Mouse (Mus musculus) ES-CJ7 (cell line): ENCODE results near the gene Hcfc2.

ENCODE experiments used
- DNase-seq: peaks from one replicate; pipeline ENCODE4 v3.0.0; 2011; ENCODE audit warnings: low read depth, low spot score

Hcfc2 gene

DNA sequence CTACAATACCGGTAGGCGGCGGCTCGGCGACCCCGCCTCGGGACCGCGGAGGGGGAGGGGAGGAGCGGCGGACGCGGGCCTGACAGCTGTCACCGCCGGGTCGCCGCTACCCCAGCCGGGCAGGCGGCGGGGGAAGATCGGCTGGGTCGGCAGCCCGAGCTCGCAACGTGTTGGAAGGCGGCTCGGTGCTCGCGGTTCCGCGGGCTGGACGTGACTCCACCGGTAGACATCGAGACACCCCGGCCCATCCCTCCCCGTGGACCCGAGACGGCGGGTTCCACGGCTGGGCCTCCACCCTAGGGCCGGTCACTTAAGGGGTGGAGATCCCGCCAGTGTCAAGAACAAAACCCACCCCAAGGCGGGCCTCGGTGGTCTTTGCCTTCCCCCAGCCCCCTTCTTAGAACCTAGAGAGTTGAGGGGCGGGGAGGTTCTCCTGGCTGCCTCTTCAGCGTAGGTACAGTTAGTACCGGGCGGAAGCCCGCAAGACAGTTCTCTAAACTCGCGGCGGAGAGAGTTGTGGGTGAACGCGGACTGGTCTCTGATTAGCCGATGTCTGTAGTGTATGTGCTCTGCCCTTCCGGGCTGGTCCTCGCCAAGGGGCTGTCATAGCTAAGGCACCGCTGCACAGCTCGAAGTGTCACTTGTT is 3.5 kb downstream of the Hcfc2 start:
- DNase-seq, result peak; percentile 11

DNA sequence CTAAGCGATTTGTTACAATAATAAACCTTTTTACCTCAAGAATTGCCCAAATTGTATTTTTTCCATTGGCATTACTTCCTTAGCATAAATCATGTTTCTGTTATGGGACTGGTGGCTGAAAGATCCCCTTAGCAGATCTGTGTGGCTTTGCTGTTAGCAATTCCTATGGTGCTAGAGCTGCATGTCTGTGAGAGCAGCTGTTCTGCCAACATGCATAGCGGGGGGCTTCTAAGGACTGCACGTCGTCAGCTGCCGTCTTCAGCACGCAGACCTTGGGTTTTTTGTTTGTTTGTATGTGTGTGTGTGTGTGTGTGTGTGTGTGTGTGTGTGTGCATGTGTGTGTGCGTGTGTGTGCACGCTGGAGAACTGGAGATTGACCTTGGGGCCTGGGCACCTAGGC is 45.4 kb downstream of the Hcfc2 start:
- DNase-seq, result no peak

GRCm38 (mm10) chr10:82741876-82742275 is 45.9 kb downstream of the Hcfc2 start:
- DNase-seq, result no peak

- no peak for DNase-seq
Observed at GRCm38 (mm10) chr10:82742578-82742977, 46.6 kb downstream of the Hcfc2 start.

DNA sequence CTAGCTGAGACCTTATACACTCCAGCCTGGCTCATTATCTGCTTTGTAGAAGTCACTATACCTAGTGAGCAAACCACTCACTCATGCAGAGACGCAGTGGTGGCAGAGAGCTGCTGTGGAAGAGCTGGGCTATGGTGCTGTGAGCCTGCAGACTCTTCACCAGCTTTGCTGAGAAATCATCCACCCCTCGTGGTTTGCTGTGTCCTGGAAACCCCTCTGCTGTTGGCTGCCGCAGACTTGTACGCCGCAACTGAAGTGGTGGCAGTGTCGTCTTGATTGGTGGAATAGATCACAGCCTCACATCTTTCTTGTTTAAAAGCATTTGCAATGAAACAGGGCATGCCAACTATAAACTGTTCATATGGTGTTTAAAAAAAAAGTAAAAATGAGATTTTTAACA is 48.3 kb downstream of the Hcfc2 start:
- no peak for DNase-seq

DNA sequence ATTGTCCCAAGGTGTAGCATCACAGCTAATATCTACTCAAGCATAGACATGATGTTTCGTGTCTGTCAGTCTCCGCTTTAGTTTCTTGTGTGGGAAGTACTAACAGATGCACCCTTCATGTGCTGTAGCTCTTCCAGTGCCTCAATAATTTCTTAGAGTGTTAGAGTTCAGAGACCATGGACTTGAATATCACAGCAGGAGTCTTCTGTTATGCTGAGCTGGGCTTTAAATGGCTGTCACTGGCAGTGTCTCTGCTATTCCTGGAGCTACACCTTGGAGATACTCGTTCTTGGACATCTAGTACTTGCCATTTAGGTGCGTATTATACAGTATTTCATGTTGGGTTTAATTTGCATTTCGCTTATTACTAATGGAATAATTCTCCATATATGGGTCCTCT is 49.3 kb downstream of the Hcfc2 start:
- peak; percentile 36 for DNase-seq

- DNase-seq, result peak; percentile 41
Observed at GRCm38 (mm10) chr10:82746988-82747850, 51.3 kb downstream of the Hcfc2 start.

DNA sequence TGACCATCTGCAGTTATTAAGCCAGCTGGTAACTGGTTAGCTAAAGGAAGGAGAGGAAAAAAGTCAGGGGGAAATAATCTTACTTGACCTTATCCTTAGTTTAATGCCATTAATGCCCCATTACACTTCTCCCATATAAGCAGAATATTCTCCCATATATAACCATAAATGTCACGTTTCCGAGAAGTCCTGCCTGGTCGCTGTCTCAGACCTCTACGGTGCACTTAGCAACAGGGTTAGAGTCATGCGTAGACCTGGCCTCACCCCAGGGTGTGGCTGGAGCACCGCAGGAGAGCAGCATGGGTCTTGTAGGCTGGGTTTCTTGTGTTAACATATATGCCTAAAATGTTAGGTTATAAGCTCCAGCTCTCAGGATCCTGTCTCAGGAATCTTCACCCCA is 54.8 kb downstream of the Hcfc2 start:
- no peak for DNase-seq

DNA sequence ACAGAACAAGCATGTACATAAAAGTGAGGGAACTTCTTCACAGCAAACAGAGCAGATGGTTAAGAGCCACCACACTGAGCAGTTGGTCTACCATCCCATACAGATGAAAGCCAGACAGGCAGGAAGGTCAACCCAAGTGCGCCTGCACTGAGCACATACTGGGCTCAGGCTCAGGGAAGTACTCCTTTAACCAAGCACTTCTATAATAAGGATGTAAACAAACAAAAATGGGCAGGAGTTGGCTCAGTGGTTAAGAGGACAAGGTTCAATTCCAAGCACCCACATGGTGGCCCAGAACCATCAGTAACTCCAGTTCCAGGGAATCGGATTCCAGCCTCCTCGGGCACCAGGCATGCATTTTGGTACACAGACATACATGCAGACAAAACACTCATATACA is 57.0 kb downstream of the Hcfc2 start:
- DNase-seq, result no peak

DNA sequence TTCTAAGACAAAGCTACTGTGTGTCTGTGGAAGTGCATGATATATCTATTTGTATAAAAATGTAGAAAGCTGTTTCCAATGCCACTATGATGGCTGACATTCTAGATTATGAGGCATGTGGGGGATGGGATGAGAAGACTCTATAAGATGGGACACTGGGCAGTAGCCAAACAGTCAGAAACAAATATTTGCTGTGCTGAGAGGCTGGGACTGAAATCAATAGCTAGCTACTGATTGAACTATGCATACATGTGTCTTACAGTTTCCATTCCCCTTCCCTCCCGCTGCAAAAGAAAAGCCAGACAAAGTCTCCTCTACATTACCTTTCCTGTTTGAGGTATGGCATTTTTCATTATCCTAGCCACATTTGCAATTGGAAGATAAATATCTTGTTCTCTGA is 58.7 kb downstream of the Hcfc2 start:
- no peak for DNase-seq

DNA sequence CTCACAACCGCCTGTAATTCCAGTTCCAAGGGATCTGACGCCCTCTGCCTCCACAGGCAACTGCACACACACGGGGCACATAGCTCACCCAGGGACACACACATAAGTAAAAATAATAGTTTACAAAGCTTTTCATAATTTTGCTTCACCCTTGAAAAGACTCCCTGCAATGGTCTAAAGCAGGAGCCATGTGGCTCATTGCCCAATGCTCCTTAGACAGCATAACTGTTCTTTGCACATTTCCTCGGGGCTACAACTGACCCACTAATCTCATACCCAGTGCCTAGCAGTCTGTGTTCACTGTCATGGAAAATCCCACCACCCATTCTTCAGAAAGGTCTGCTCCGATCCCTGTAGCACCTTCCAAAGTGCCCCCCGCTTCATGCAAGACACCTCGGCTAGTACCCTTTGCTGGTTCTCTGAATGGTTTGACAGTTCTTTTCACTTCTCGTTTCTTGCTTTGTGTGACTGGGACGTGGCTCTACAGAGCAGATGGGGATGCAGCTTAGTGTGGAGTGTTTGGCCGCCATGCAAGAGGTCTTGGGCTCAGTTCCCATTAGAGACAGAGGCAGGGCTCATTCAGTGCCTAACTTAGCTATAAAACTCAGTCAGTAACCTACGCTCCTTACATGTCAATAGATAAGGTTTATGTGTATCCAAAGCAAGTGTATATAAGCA is 59.4 kb downstream of the Hcfc2 start:
- no peak for DNase-seq

DNA sequence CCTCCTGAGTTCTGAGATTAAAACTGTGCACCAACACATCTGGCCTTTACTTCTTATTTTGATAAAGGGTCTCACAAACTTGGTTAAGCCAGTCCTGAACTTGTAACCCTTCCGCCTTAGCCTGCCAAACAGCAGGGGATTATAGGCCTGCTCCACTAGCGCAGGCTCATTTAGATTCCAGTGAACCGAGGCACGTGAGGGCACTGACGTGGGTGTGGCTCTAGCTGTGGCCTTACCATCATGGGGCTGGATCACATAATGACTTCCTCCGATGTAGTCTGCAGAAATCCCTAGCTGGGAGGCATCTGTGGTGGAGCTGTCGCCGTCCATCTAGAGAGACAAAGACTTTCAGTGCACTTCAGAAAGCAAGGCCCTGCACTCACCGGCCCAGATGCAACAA is 60.5 kb downstream of the Hcfc2 start:
- DNase-seq, result peak; percentile 49

DNA sequence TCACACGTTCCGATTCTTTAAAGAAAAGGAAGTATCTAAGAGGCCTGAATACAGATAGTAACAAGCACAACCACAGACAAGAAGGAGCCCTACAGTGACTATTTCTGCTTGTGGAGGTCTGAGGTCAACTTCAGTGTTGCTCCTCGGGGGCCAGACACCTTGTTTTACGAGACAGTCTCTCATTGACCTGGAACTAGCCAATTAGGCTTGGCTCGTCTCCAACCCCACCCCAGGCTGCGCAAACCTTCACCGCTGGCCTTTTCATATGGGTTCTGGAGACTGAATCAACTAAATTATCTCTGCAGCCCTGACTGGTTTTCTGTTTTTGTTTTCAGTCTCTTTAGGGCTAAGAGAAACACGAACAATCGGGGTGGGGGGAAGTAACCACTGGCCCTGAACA is 61.4 kb downstream of the Hcfc2 start:
- no peak for DNase-seq

DNA sequence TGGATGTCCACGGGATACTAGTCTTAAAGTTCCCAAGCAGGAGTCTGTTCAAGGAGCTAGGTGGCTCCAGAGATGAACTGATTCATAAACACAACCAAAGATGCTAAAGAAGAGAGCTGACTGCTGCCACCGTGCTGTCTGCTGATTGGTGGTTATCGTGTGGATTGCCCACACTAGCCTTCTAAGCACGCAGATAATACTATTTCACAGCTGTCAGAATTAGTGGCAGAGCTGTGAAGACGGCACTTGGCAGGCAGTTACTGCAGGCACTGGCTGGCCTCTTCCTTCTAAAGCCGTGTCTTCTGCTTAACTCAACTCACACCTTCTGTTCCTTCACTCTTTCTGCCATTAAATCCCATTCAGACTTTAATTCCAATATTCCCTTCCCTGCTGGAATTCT is 62.4 kb downstream of the Hcfc2 start:
- no peak for DNase-seq

GRCm38 (mm10) chr10:82758878-82759277 is 62.9 kb downstream of the Hcfc2 start:
- no peak for DNase-seq

GRCm38 (mm10) chr10:82759706-82760105 is 63.7 kb downstream of the Hcfc2 start:
- no peak for DNase-seq

- no peak for DNase-seq
Observed at GRCm38 (mm10) chr10:82761037-82761811, 65.3 kb downstream of the Hcfc2 start.

DNA sequence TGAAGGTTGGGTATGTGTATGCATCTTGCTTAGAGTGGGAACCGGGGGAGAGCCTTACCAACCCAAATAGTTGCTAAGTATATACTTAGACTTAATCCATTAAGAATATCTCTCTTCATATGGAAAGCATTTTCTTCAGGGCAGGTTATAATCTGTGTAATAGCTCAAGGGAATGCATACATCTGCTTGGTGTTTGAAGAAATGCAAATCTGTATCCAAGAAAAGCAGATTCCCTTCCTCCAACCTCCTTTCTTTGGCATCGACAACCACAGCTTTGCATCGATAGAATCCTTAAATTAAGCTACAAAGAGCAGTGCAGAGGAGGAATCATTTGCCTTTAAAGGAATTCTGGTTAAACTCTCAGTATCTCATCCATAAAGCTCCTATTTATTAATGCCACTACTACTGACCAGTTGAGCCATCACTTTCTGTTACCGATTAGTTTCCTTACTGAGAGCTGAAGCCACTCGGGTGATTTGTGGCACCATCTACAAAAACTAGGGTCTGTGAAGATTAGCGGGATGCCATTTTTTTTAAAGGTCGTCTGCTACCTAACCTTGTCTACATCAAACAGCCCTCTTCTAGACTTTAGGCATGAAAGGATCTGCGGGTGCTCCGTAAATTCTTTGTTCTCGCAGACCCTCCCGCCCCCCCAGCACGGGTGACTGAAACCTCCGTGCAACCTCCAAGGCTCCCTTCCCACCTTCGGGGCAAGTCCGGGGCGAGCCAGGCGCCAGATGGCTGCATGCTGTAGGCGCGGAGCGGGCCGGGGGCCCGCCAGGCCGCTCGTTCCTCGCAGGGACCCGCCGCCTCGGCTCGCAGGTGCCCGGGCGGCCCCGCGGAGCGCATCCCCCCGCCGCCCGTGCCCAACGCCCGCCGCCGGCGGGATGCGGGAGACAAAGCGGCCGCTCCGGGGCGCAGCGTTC is 67.1 kb downstream of the Hcfc2 start:
- no peak for DNase-seq

DNA sequence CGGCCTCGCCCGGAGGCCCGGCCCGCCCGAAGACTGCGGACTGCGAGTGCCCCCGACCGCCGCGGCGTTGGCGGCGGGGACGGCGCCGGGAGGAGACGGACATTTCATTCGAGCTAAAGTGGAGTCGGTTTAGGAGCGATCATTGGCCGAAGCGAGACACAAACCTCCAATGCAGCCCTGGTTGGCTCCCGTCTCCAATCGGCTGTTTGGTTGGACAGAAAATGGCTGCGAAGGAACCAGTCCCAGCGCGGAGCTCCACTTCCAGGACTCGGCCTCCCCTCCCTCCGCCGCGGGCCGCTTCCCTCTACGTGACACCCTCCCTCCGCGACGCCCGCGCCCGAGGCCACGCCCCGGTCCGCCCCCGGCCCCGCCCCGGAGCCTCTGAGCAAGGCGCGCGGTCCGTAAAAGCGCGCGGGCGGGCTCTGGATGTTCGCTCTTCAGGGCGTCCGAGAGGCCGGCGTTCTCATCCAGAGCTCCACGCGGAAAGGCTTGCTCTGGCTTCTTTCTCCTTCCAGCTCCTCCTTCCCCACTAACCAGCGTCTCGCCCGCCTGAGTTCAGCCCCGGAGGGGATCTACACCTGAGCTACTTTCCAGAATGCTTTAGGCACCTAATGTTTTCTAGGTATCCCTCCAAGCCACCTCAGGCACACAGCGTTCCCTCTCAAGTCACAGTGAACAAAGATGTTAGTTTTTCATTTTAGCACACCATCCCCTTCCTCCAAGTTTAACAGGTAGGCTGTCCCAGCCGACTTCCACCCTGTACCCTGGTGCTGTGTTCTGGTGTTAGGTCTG is 68.1 kb downstream of the Hcfc2 start, which contains the start of gene Nfyb:
TSS of gene Nfyb (minus strand) at position 305 of the 792 bp plus-strand sequence.
- peak; percentile 95 for DNase-seq

DNA sequence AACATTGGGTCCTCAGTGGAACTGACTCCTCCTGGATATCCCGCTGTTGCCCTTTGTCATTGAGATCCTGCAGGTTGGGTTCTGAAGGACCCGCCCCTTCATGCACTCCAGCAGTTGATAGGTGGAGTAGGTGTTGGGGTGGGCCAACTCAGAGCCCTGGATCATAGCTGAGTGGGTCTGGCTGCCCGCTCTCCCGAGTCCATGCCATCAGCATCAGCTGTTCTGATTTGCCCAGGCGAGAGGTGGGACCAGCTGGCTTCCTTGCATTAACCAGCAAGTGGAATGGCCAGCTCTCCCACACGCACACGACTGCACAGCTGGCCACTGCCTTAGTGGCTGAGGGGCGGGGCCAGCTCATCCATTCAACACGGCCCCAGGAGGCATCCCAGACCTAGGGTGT is 72.9 kb downstream of the Hcfc2 start:
- DNase-seq, result peak; percentile 97
